Mouse (Mus musculus): Measurements from ENCODE around the gene Trim30b.
"Not testable (repeated sequence)": the region's sequence is repeated elsewhere in the genome, so short reads cannot be mapped to it uniquely, and the experiment has no call there.

The Trim30b gene

DNA sequence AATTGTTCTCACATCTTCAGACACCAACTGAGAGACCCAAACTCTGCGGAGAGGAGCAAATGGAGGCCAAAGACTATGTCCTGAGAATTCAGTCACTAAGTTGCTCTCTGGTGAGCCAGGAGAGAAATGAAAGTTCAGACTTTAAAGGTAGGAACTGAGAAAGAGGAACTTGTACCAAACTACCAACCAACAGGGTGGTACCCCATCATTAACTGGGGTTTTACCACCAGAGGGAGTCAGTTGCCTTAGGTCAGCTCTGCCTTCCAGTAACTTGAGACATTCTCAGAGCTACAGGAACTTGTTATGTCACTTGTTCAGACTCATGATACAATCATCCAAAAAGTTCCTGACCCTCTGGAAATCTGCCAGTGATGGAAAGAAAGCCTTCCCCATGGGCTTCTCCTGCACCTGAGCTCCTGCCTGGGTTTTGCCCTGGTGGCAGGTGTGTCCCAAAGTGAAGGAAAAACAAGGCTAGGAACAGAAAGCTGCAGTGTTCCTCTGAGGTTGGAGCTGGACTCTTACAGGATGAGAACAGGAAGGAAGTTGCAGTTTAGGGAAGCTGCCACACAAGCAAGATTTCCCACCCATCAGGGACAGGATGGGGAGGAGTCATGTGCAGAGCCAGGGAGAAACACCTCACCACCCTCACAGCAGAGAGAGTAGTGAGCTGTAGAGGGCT, at the start of gene Trim30b:
Trim30b (minus strand) TSS at position 149 of the 679 bp plus-strand sequence.
- no peak for DNase-seq (ENCODE audit: low spot score in 2 of 2)

DNA sequence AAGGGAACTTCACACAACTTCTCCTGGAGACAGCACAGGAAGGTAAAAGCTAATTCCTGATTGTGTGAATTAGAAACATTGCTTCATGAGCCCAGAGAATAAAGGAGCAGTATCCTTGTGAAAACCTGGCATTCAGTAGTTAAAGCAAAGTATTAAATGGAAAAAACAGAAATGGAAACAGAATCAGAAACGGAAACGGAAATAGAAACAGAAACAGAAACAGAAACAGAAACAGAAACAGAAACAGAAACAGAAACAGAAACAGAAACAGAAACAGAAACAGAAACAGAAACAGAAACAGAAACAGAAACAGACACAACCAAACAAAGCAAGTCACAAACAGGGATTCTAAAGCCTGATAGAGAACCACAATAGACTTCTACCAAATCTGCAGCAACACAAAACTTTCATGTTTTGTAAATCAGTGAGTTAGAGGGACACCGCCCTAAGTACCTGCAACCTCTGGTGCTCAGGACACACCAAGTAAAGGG, 34.8 kb upstream of the Trim30b start:
- DNase-seq (ENCODE audit: low spot score in 2 of 2): no peak

DNA sequence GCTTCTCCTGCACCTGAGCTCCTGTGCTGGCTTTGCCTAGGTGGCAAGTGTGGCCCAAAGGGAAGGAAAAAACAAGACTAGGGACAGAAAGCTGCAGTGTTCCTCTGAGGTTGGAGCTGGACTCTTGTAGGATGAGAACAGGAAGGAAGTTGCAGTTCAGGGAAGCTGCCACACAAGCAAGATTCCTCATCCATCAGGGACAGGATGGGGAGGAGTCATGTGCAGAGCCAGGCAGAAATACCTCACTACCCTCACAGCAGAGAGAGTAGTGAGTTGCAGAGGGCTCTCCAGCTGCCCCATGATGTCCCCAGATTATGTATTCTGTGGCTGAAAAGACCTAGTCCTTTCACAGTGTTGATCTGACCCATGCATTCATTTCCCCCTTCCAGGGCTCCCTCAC, 31.5 kb upstream of the Trim30b start:
- no peak for DNase-seq (ENCODE audit: low spot score in 2 of 2)

DNA sequence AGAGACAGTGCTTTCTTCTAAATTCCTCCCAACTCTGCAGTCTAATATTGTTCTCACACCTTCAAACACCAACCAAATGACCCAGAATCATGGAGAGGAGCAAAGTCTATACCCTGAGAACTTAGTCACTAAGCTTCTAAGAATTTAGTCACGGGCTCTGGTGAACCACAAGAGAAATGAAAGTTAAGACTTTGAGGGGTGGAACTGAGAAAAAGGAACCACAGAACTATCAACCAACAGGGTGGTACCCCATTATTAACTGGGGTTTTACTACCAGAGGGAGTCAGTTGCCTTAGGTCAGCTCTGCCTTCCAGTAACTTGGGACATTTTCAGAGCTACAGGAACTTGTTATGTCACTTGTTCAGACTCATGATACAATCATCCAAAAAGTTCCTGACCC, 31.0 kb upstream of the Trim30b start, which contains the start of gene Trim30c:
Trim30c (minus strand) TSS at position 140 of the 400 bp plus-strand sequence.
- no peak for DNase-seq (ENCODE audit: low spot score in 2 of 2)

DNA sequence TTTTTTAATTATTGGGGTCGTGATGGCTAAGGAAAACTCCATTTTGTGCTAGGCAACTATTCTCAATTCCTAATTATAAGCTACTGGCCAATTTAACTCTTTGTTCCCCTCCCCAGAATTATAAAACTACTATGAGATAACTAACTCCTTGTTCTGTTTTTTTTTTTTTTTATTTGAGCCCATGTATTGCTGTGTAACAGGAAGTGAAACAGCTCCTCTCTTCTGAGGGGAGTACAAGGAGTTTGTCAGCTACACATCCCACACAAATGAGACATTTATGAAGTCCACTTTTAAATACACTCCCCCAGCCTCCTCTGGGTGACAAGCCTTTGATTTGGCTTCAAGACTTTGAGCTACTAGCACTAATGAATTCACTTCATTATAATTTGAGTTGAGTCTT, 28.8 kb upstream of the Trim30b start:
- DNase-seq (ENCODE audit: low spot score in 2 of 2): no peak

DNA sequence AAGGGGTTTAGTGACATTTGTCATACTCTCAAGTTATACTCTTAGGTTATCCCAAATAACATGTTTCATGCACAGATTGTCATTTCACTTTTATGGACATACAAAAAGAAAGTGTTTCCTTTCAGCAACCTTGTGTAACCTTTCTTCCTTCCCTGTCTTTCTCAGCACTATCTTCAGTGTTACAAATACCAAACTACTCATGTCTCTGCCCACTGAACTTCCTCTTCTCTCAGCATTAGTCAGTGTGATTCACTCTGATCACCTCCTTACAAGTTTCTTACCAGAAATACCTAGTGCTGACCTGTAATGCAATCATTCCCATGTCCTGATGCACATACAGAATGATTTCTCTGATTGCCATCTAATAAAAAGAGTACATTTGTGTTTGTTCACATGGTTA, 3.3 kb downstream of the Trim30b start:
- no peak for DNase-seq (ENCODE audit: low spot score in 2 of 2)

DNA sequence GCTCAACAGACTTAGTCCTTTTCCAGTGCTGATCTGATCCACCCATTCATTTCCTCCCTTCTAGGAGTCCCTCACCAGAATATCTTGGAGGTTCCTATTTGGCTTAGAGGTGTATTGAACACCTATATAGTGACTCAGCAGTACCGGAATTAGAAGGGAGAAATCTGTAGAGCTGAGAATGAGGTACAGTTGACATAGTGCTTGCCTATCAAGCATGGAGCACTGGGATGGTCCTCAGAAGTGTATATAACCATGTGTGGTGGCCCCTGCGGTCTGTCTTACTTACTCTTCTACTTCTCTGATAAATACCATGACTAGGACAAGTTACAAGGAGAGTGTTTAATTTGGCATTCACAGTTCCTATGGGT, 16.1 kb downstream of the Trim30b start:
- no peak for DNase-seq (ENCODE audit: low spot score in 2 of 2)

DNA sequence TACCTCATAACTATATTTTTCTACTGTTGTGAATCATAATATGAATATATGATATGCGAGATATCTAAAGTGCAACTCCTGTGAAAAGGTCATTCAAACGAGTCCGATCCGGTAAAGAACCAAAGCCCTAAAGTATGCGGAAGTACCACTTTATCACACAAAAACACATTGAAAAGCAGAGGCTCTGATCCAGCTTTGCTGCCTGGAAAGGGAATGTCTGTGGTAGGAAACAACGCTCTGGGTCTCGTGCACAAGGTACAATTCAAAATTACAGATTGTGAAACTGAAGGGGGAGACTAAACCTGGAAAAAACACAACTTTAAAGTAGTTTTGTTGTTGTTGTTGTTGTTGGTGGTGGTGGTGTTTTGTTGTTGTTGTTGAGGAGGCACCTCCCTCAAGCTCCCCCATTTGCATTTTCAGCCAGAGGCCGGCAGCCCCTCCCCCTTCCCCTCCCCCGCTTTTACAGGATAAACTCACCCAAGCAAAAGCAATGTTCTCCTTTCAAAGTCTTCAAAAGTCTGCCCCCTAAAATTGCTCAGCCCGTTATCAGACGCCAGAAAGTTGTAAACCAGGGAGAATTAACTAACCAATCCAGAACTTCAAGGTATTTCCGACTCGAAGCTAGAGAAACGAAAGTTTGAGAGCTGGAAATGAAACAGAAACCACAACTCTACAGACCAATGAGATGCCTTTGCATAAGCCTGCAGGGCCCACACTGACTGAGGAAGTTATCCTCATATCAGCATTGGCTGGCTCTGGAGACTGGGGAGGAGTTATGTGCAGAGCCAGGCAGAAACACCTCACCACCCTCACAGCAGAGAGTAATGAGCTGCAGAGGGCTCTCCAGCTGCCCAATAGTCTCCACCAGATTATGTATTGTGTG, 16.7 kb downstream of the Trim30b start, which contains the start of gene Trim12c:
Trim12c (minus strand) TSS at position 646 of the 883 bp plus-strand sequence.
- DNase-seq (ENCODE audit: low spot score in 2 of 2): peak; percentile 36 to 38

DNA sequence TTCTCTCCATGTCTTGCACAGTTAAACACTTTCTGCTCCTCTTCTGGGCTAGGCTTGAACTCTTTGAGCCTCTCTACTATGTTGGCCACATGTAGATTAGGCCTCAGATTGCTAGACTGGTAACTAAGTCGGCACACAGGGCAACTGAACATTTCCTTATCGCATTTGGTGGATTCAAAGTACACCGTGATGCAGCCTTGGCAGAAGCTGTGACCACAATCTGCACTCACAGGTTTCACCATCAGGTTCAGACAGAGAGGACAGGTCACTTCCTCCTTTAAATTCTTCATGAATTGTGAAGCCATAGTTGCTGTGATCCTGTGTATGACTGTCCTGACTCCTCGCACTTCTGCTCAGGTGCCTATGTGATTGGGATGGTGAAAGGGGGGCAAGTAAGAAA, 21.6 kb downstream of the Trim30b start:
- not testable (repeated sequence) for DNase-seq (ENCODE audit: low spot score in 2 of 2)

DNA sequence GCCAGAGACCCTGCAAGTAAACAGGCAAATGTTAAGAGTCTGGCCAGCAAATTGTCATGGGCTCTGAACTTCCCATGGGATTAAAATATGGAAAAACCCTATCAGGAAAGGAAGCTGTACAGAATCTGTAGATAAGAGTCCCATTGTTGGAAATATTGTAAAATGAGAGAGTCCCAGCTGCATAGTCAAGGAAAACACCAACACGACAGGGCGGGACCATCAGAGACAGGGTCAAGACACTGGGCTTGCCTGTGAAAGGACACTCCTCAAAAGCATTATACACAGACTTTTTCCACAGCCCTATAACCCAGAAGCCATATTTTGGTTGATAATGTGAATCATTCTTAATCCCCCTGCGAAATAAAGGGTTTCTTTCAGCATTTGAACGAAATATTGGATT, 28.9 kb downstream of the Trim30b start:
- DNase-seq (ENCODE audit: low spot score in 2 of 2): not testable (repeated sequence)

DNA sequence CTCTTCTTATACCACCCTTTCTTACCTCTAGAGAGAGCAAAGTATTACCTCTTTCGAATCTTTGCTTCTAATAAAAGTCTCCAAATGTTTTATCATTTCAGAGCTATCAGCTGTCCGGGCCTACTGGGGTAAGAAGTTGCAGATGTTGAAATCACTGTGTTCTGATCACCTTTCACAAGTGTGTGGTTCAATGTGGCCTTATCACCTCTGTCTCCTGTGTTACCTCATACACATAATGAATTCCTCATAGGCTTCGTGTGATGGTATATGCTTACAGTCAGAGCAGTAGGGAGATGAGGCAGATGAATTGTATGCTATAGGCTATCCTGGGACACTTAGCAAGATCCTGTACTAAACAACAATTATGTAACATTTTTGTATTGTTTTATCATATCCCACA, 34.1 kb downstream of the Trim30b start:
- not testable (repeated sequence) for DNase-seq (ENCODE audit: low spot score in 2 of 2)

DNA sequence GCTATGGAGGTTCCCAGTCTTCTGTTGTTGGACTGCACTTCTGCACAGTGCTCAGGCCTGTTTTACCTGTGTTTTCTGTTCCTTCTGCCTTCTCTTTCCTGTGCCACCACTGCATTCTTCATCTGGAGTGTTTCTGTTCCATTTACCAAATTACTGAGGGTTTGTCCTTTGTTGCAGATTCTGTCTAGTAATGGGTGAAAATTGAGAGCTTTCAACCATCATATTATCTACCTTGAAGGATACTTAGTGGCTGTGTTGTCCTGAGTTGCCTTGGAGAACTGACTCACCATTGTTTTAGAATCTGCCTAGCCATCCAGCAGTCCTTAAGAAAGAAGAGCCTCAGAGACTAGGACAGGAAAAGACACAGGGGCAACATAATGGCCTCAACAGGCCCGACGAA, 40.5 kb downstream of the Trim30b start, which contains the start of gene Trim34b:
Trim34b (plus strand) TSS at position 301 of the 400 bp plus-strand sequence.
- DNase-seq (ENCODE audit: low spot score in 2 of 2): not testable (repeated sequence)

DNA sequence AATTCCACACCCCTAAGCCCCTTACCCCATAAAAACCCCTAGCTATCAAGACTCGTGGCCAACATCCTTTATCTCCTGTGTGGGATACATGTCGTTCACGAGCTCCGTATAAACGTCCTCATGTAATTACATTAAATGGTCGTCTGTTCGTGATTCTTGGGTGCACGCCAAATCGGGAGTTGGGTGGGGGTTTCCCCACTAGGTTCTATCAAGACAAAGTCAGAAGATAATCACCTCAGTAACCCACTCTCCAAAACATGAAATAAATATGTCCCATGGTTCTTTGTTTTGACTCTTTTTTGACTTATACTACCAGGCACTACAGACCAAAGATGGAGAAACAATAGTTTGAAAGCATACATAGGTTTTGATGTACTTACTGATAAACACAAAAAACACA, 47.7 kb downstream of the Trim30b start:
- DNase-seq (ENCODE audit: low spot score in 2 of 2): no peak

DNA sequence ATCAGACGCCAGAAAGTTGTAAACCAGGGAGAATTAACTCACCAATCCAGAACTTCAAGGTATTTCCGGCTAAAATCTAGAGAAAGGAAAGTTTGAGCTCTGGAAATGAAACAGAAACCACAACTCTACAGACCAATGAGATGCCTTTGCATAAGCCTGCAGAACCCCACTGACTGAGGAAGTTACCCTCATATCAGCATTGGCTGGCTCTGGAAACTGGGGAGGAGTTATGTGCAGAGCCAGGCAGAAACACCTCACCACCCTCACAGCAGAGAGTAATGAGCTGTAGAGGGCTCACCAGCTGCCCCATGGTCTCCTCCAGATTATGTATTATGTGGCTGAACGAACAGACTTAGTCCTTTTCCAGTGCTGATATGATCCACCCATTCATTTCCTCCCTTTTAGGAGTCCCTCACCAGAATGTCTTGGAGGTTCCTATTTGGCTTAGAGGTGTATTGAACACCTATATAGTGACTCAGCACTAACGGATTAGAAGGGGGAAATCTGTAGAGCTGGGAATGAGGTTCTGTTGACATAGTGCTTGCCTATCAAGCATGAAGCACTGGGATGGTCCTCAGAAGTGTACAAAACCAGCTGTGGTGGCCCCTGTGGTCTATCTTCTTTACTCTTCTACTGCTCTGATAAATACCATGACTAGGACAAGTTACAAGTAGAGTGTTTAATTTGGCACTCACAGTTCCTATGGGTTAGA, 54.2 kb downstream of the Trim30b start, which contains the start of gene Trim12a:
Trim12a (minus strand) TSS at position 98 of the 712 bp plus-strand sequence.
- not testable (repeated sequence) for DNase-seq (ENCODE audit: low spot score in 2 of 2)

DNA sequence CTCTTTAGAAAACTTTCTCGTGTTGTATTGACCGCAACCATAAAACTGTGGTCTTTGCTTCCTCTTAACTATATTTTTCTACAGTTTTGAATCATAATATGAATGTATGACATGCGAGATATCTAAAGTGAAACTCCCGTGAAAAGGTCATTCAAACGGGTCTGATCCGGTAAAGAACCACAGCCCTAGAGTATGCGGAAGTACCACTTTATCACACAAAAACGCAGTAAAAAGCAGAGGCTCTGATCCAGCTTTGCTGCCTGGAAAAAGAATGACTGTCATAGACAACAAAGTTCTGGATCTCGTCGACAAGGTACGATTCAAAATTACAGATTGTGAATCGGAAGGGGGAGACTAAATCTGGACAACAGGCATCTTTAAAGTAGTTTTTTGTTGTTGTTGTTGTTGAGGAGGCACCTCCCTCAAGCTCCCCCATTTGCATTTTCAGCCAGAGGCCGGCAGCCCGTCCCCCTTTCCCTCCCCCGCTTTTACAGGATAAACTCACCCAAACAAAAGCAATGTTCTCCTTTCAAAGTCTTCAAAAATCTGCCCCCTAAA, 54.8 kb downstream of the Trim30b start:
- DNase-seq (ENCODE audit: low spot score in 2 of 2): no peak

Data from right cerebral cortex, postnatal 10 days (tissue).